Mouse (Mus musculus) gastrocnemius, adult 2 months (tissue): ENCODE data around the gene Suds3. TPM values are rescaled to one million over a fixed set of nuclear protein-coding genes. Genes with fewer than 3 reads are reported as not detected.

ENCODE experiments used
- DNase-seq: peaks from one replicate; pipeline ENCODE4 v3.0.0; 2022
- H3K27ac ChIP-seq: fragments of 200-600 bp; 2 replicates; pipeline ENCODE4 v1.8.1; 2022; ENCODE audit warnings: mild to moderate bottlenecking
- H3K4me3 ChIP-seq: fragments of 200-600 bp; 2 replicates; pipeline ENCODE4 v1.8.1; 2022; ENCODE audit warnings: mild to moderate bottlenecking, moderate library complexity
- CTCF ChIP-seq: fragments of 200-600 bp; IDR thresholded peaks from 2 replicates; pipeline ENCODE4 v1.8.1; 2022; ENCODE audit warnings: antibody characterized with exemption, mild to moderate bottlenecking, moderate library complexity
- intact Hi-C: fragments of 180-260 bp; cut with DNase I; formaldehyde crosslinking; loops from one replicate; pipeline ENCODE4 v1.15.1; 2025
- total RNA-seq, 2 experiments: library from RNA; stranded (reverse); gene quantifications; 2 replicates each; pipeline ENCODE4 v1.2.3; 2021

Suds3 gene
- total RNA-seq, 2 experiments from 2014 or later = 71.7 to 94.8 TPM

GRCm38 (mm10) chr5:117133446-117134065 lies 17.6 kb upstream of the Suds3 start:
- intact Hi-C loops = no loop called here
- DNase-seq = no peak
- Histone ChIP-seq H3K27ac (peak overlapping the region; percentile 64; the same call in 1 of the 2 replicates), H3K4me3 (peak overlapping the region; percentile 41)
- no peak for TF ChIP-seq CTCF

GRCm38 (mm10) chr5:117130726-117131125 lies 14.8 kb upstream of the Suds3 start:
- TF ChIP-seq CTCF = no peak
- intact Hi-C loops = no loop called here
- DNase-seq = no peak
- Histone ChIP-seq H3K4me3 (no peak overlapping the region), H3K27ac (no peak overlapping the region)

GRCm38 (mm10) chr5:117127051-117127450 lies 11.1 kb upstream of the Suds3 start:
- Histone ChIP-seq H3K4me3 (no peak overlapping the region), H3K27ac (no peak overlapping the region)
- intact Hi-C loops = no loop called here
- no peak for DNase-seq
- TF ChIP-seq CTCF = no peak

GRCm38 (mm10) chr5:117125482-117126346 lies 9.8 kb upstream of the Suds3 start:
- Histone ChIP-seq H3K4me3 (no peak overlapping the region), H3K27ac (no peak overlapping the region)
- no peak for TF ChIP-seq CTCF
- intact Hi-C loops = no loop called here
- no peak for DNase-seq

GRCm38 (mm10) chr5:117123840-117124239 lies 7.9 kb upstream of the Suds3 start:
- no peak overlapping the region for H3K4me3 ChIP-seq
- H3K27ac ChIP-seq = no peak overlapping the region
- no peak for TF ChIP-seq CTCF
- DNase-seq = no peak
- intact Hi-C loops = no loop called here

- TF ChIP-seq CTCF = no peak
- no peak for DNase-seq
- Histone ChIP-seq H3K27ac (no peak overlapping the region), H3K4me3 (no peak overlapping the region)
- intact Hi-C loops = no loop called here
These were observed 7.2 kb upstream of the Suds3 start for GRCm38 (mm10) chr5:117123102-117123501.

- H3K4me3 ChIP-seq = peak overlapping the region; percentile 97
- H3K27ac ChIP-seq = 0 out of 2 replicates have a peak overlapping the region, but pooled peaks have one; percentile 2
- TF ChIP-seq CTCF = no peak
- intact Hi-C loops = no loop called here
- DNase-seq = no peak
These were observed 5.7 kb upstream of the Suds3 start for GRCm38 (mm10) chr5:117121657-117122056.

- DNase-seq = peak; percentile 25
- intact Hi-C loops = no loop called here
- Histone ChIP-seq H3K4me3 (peak overlapping the region; percentile 97), H3K27ac (peak overlapping the region; percentile 85)
- no peak for TF ChIP-seq CTCF
These were observed 4.9 kb upstream of the Suds3 start for GRCm38 (mm10) chr5:117120489-117121466.

- peak; percentile 15; the same call in 1 of the 2 replicates for TF ChIP-seq CTCF
- DNase-seq = peak; percentile 99
- intact Hi-C loops = loop anchor here (5.0 to 10.0 kb wide), 6 partner anchors 37 to 372 kb away; partner anchors contain the start of genes Pebp1 and Rfc5
- Histone ChIP-seq H3K4me3 (peak within 1 kb of the TSS; percentile 97), H3K27ac (peak within 1 kb of the TSS; percentile 91)
These were observed 4.0 kb upstream of the Suds3 start, which contains the start of gene Taok3 for GRCm38 (mm10) chr5:117119777-117120488. TSS of gene Taok3 (plus strand) at chr5:117120129.

- H3K4me3 ChIP-seq = peak overlapping the region; percentile 97
- intact Hi-C loops = loop anchor here (5.0 to 10.0 kb wide), 6 partner anchors 38 to 373 kb away; partner anchors contain the start of genes Pebp1 and Rfc5
These were observed 2.9 kb upstream of the Suds3 start for GRCm38 (mm10) chr5:117118850-117119249.

GRCm38 (mm10) chr5:117118220-117118619 lies 2.3 kb upstream of the Suds3 start:
- intact Hi-C loops = loop anchor here (5.0 to 10.0 kb wide), 6 partner anchors 39 to 374 kb away; partner anchors contain the start of genes Pebp1 and Rfc5
- Histone ChIP-seq H3K4me3 (no peak overlapping the region), H3K27ac (peak overlapping the region; percentile 60)
- DNase-seq = no peak
- no peak for TF ChIP-seq CTCF

More at GRCm38 (mm10) chr5:117118850-117119249, 2.9 kb upstream of the Suds3 start:
- TF ChIP-seq CTCF = no peak
- peak overlapping the region; percentile 91; the same call in 1 of the 2 replicates for H3K27ac ChIP-seq
- no peak for DNase-seq
